Mouse (Mus musculus) brain, embryonic 14.5 days (tissue): ENCODE results near the gene Cyp21a1.

Experiments used
- CTCF ChIP-seq: fragments of 200-500 bp; IDR thresholded peaks from 2 replicates; pipeline ENCODE4 v1.5.1; 2012; ENCODE audit warnings: inconsistent platforms, mild to moderate bottlenecking, moderate library complexity, borderline replicate concordance; ENCODE audit not compliant: insufficient read depth, insufficient read length; ENCODE audit errors: extremely low read depth
- POLR2A ChIP-seq: fragments of 200-500 bp; IDR thresholded peaks from 2 replicates; pipeline ENCODE4 v1.6.1; 2012; ENCODE audit warnings: mild to moderate bottlenecking, inconsistent platforms, borderline replicate concordance; ENCODE audit not compliant: poor library complexity, insufficient read depth, insufficient read length, severe bottlenecking; ENCODE audit errors: extremely low read depth

DNA sequence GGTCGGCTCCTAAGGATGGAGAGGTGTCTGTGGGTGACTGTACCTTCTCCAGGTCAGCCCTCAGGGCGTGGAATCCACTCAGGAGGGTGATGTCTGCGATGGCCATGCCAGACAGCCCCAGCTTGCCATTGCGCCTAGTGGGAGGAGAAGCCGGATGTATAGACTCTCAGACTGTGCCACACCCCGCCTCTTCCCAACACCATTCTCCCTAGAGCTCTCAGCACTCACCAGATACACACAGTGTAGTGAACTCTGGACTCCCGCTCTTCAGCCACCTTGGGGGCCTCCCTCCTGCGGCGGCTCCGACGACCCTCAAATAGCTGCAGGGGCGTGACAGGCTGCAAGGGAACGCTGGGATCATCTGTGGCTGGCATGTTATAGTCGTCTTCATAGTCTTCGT lies 6.9 kb upstream of the Cyp21a1 start:
- TF ChIP-seq CTCF (no peak), POLR2A (no peak)
